Mouse (Mus musculus) heart, postnatal 0 days (tissue): ENCODE data around the gene Smyd1. TPM values are rescaled to one million over a fixed set of nuclear protein-coding genes. Genes with fewer than 3 reads are reported as not detected.

Experiments
- ATAC-seq: fragments of 200-750 bp; cut with Nextera tagmentation; 2 replicates; pipeline ENCODE4 v1.8.0; 2017; ENCODE audit warnings: low read depth, moderate number of reproducible peaks, moderate library complexity; ENCODE audit not compliant: insufficient read depth
- DNase-seq: peaks from one replicate; pipeline ENCODE4 v3.0.0-alpha.2; 2016; ENCODE audit warnings: low spot score
- H3K27ac ChIP-seq: fragments of 300-500 bp; sonication (generic); 2 replicates; pipeline ENCODE4 v1.5.1; 2014; ENCODE audit warnings: low read depth, mild to moderate bottlenecking
- H3K27me3 ChIP-seq: fragments of 300-500 bp; sonication (generic); 2 replicates; pipeline ENCODE4 v1.6.1; 2014; ENCODE audit warnings: low read length, mixed read lengths; ENCODE audit not compliant: control insufficient read depth, insufficient read depth
- H3K36me3 ChIP-seq: fragments of 300-500 bp; sonication (generic); replicated peaks from 2 replicates; pipeline ENCODE4 v1.6.1; 2014; ENCODE audit warnings: low read length, mixed read lengths; ENCODE audit not compliant: control insufficient read depth, insufficient read depth
- H3K4me1 ChIP-seq: fragments of 300-500 bp; sonication (generic); 2 replicates; pipeline ENCODE4 v1.6.1; 2014; ENCODE audit warnings: antibody characterized with exemption; ENCODE audit not compliant: control insufficient read depth, insufficient read depth
- H3K4me2 ChIP-seq: fragments of 300-500 bp; sonication (generic); 2 replicates; pipeline ENCODE4 v1.6.1; 2014; ENCODE audit warnings: low read depth, mild to moderate bottlenecking, low read length, moderate library complexity
- H3K4me3 ChIP-seq: fragments of 300-500 bp; sonication (generic); 2 replicates; pipeline ENCODE4 v1.5.1; 2014; ENCODE audit warnings: low read depth, low read length
- H3K9ac ChIP-seq: fragments of 300-500 bp; sonication (generic); replicated peaks from 2 replicates; pipeline ENCODE4 v1.6.1; 2014; ENCODE audit warnings: low read depth, low read length, mixed read lengths
- H3K9me3 ChIP-seq: fragments of 300-500 bp; sonication (generic); replicated peaks from 2 replicates; pipeline ENCODE4 v1.6.1; 2016; ENCODE audit warnings: low read length; ENCODE audit not compliant: control insufficient read depth
- CTCF ChIP-seq: IDR thresholded peaks from 2 replicates; pipeline ENCODE4 v1.5.1; 2016; ENCODE audit warnings: antibody characterized with exemption, control low read depth, low read depth
- EP300 ChIP-seq: IDR thresholded peaks from 2 replicates; pipeline ENCODE4 v1.6.1; 2016; ENCODE audit warnings: antibody characterized with exemption, low read depth
- WGBS: fragments of 180-500 bp; shearing (Covaris S2); extraction: QIAGEN DNeasy Blood & Tissue Kit; methylation state at CpG from one replicate; pipeline ENCODE4 v1.1.7; 2014; 5-methylcytosine and 5-hydroxymethylcytosine counted together
- polyA plus RNA-seq: library from polyadenylated mRNA; unstranded; fragments of >200 nt; fragmentation: Nextera tagmentation; extraction: Ambion mirVana; gene quantifications from 2 replicates; pipeline ENCODE4 v1.2.1, GENCODE M21; 2015
- total RNA-seq: library from RNA; depleted of rRNA; stranded (reverse); fragments of >200 nt; gene quantifications from 2 replicates; pipeline ENCODE4 v1.2.3, GENCODE M21; 2014; ENCODE audit warnings: low replicate concordance

Gene Smyd1
- total and polyA plus RNA-seq, 2 experiments from 2014 or later = 106 to 316 TPM

DNA sequence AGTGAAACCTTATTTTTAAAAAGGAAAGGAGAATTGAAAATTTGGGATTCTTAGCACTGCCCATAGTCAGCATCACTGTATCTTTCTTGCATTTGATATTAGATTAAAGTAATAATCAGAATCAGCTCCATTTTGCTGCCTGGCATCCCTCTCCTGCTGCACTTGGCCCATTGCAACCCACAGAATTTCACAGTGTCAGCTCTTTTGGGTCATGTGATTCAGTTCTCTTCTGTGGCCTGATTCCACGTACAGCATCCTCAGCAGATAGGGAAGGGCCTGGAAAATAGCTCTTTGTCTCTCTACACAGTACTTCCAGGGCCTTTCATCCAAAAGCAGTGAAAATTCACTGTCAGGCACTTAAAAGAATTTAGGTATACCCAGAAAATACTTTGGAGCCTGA, 64.7 kb downstream of the Smyd1 start:
- H3K36me3 ChIP-seq = peaks cover 6% of the 10 kb centered on the region; the same call in 1 of the 2 replicates
- no peaks in the 10 kb centered on the region for H3K27me3 ChIP-seq
- ATAC-seq = no peak
- TF ChIP-seq EP300 (no peak), CTCF (no peak)
- WGBS = 4% methylated on average over 1 of the region's 1 CpGs
- no peak overlapping the region for H3K9ac ChIP-seq
- H3K9me3 ChIP-seq = no peaks in the 10 kb centered on the region
- no peak for DNase-seq
- no peak overlapping the region for H3K27ac ChIP-seq
- peaks cover 11% of the 10 kb centered on the region; the same call in 1 of the 2 replicates for H3K4me1 ChIP-seq
- H3K4me2 ChIP-seq = no peak overlapping the region
- H3K4me3 ChIP-seq = no peak overlapping the region

DNA sequence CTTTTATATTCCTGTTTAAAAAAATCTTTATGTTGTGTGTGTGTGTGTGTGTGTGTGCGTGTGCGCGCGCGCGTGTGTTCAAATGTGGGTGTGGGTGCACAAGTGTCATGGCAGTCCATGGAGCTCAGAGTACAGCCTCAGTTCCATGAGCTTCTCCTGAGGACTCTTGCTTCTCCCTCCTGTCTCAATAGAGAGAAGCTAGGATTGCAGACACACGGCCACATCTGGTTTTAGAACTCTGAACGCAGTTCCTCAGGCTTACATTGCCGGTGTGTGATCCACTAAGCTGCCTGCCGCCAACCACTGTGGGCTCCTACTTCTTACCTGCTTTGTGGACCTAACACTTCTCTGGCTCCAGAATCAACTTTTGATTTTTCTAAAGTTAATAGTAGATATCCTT, 65.9 kb downstream of the Smyd1 start:
- no peak for TF ChIP-seq CTCF
- no peak for TF ChIP-seq EP300
- Histone ChIP-seq H3K27ac (no peak overlapping the region), H3K4me3 (no peak overlapping the region), H3K4me1 (peaks cover 11% of the 10 kb centered on the region; the same call in 1 of the 2 replicates), H3K9ac (no peak overlapping the region), H3K9me3 (no peaks in the 10 kb centered on the region), H3K4me2 (no peak overlapping the region), H3K27me3 (no peaks in the 10 kb centered on the region), H3K36me3 (peaks cover 6% of the 10 kb centered on the region)
- 92% methylated on average over 10 of the region's 10 CpGs for WGBS
- ATAC-seq = no peak
- no peak for DNase-seq

DNA sequence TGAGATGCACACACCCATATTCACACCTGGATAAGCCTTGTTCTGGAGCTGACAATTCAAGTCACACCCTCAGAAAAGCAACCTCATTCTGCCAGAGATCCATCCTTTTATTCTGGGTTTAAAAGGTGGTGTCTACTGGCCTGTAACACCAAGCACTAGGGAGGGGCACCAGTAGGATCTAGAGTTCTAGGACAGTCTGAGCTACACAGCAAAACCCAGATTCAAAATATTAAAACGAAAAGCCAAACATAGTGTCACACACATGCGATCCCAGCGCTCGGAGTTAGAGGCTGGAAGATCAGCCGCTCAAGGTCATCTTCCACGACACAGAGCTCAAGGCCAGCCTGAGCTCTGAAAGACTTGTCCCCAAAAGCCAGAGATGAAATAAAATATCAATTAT, 67.6 kb downstream of the Smyd1 start:
- peaks cover 6% of the 10 kb centered on the region for H3K36me3 ChIP-seq
- no peak for TF ChIP-seq EP300
- 40% methylated on average over 6 of the region's 6 CpGs for WGBS
- H3K9me3 ChIP-seq = no peaks in the 10 kb centered on the region
- peak overlapping the region; percentile 5; the same call in 1 of the 2 replicates for H3K4me2 ChIP-seq
- no peak for ATAC-seq
- H3K4me3 ChIP-seq = no peak overlapping the region
- H3K4me1 ChIP-seq = peaks cover 20% of the 10 kb centered on the region
- H3K9ac ChIP-seq = 0 out of 2 replicates have a peak overlapping the region, but pooled peaks have one; percentile 20
- no peak for DNase-seq
- H3K27me3 ChIP-seq = no peaks in the 10 kb centered on the region
- H3K27ac ChIP-seq = peak overlapping the region; percentile 51

DNA sequence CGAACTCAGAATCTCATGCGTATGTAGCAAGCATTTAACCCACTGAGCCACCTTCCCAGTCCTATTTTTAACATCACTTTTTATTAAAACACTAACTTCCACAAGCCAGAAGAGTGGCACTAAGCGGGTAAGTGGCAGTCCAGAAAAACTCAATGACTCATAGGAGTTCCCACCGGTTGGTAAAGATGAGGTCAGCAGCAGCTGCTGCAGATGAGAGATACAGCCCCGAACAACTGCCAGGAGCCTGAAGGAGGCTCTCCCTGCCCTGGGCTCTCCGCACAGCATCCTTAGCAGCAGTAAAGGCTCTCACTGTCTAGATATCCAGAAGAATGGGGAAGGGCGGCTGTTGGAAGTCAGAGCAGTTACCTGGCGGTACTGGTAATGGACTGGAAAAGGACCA, 71.1 kb downstream of the Smyd1 start:
- H3K4me2 ChIP-seq = no peak overlapping the region
- H3K9ac ChIP-seq = no peak overlapping the region
- WGBS = 46% methylated on average over 8 of the region's 8 CpGs
- peaks cover 3% of the 10 kb centered on the region; the same call in 1 of the 2 replicates for H3K36me3 ChIP-seq
- DNase-seq = no peak
- no peak for ATAC-seq
- no peak overlapping the region for H3K4me3 ChIP-seq
- peak overlapping the region; percentile 82 for H3K27ac ChIP-seq
- H3K4me1 ChIP-seq = peaks cover 23% of the 10 kb centered on the region
- TF ChIP-seq CTCF (no peak), EP300 (no peak)
- H3K27me3 ChIP-seq = no peaks in the 10 kb centered on the region
- H3K9me3 ChIP-seq = no peaks in the 10 kb centered on the region

DNA sequence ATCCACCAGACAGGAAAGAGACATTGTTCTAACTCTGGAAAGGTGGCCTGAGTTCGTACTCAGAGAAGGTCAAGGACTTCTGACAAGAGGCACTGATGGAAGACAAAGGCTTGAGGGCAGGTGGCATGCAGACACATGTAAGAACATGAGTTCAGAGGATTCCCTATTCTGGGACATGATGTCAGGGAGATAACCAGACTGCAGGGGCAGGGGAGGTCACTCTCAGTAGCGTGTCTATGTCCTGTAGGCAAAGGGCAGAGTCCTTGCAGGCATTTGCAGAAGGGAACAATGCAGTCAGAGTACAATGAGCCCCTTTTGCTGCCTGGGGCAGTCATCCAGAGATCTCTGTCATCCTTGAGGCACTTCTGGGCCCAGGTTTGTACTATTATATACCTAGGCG, 72.4 kb downstream of the Smyd1 start:
- peaks cover 23% of the 10 kb centered on the region for H3K4me1 ChIP-seq
- H3K27me3 ChIP-seq = no peaks in the 10 kb centered on the region
- H3K4me2 ChIP-seq = no peak overlapping the region
- 35% methylated on average over 3 of the region's 3 CpGs for WGBS
- H3K27ac ChIP-seq = peak overlapping the region; percentile 82
- ATAC-seq (peak; percentile 72), DNase-seq (peak; percentile 61)
- no peak overlapping the region for H3K4me3 ChIP-seq
- no peak overlapping the region for H3K9ac ChIP-seq
- TF ChIP-seq EP300 (no peak), CTCF (no peak)
- no peaks in the 10 kb centered on the region for H3K9me3 ChIP-seq
- no peaks in the 10 kb centered on the region; the same call in 1 of the 2 replicates for H3K36me3 ChIP-seq

DNA sequence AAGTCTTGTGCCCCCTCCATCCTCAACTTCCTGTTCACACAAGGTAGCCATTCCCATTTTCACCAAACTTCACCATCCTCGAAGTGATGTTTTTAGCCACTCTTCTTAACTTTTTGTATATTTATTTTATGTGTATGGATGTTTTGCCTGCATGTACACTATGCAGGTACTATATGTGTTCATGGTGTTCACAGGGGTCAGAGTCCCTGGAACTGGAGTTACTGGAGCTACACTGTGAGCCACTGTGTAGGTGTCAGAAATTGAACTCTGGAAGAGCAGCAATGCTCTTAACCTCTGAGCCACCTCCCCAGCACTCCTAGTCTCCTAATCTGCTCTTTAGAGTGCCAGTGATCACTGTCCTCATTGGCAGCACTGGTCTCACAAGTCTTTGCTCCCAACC, 73.6 kb downstream of the Smyd1 start:
- Histone ChIP-seq H3K36me3 (no peaks in the 10 kb centered on the region; the same call in 1 of the 2 replicates), H3K27me3 (no peaks in the 10 kb centered on the region), H3K9me3 (no peaks in the 10 kb centered on the region), H3K4me3 (no peak overlapping the region), H3K27ac (peak overlapping the region; percentile 82), H3K9ac (no peak overlapping the region), H3K4me1 (peaks cover 23% of the 10 kb centered on the region), H3K4me2 (no peak overlapping the region)
- 78% methylated on average over 1 of the region's 1 CpGs for WGBS
- no peak for DNase-seq
- ATAC-seq = no peak
- TF ChIP-seq CTCF = no peak
- no peak for TF ChIP-seq EP300
